Mouse (Mus musculus) ovary, postnatal 36 days (tissue): ENCODE data around the gene BC052040.

ENCODE experiments used
- DNase-seq: peaks from one replicate; pipeline ENCODE4 v3.0.0; 2022; ENCODE audit warnings: low spot score, mixed read lengths

BC052040 gene

DNA sequence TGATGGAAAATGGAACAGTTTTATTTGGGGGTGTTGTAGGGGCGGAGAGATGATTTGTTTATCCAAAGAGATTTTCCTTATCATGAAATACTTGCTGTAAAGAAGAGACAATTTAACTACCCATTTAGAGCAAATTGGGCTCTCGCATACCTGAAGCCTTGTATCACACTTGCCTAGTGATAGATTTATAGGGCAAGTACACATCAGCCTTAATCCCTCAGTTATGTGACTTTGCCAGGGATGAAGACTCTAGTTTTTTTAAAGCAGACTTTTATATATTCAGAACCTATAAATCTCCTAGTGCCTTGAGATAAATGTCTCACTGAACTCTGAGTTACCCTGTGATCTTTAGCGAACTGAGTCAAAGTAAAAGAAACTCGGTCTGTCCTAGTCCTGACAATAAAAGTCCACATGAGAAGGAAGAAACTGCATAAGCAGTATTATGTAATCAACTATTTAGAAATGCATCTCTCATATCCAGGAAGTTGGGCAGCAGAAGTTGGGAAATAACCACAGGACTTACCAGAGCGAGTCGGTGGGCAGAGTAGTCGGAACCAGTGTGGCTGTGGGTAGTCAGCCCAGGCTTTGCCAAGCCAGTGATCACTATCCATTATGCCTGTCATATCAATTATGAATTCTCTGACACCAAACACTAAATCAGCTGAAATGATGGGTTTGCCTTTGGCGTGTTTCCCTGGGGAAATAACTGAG lies 183.2 kb downstream of the BC052040 start:
- DNase-seq = no peak

DNA sequence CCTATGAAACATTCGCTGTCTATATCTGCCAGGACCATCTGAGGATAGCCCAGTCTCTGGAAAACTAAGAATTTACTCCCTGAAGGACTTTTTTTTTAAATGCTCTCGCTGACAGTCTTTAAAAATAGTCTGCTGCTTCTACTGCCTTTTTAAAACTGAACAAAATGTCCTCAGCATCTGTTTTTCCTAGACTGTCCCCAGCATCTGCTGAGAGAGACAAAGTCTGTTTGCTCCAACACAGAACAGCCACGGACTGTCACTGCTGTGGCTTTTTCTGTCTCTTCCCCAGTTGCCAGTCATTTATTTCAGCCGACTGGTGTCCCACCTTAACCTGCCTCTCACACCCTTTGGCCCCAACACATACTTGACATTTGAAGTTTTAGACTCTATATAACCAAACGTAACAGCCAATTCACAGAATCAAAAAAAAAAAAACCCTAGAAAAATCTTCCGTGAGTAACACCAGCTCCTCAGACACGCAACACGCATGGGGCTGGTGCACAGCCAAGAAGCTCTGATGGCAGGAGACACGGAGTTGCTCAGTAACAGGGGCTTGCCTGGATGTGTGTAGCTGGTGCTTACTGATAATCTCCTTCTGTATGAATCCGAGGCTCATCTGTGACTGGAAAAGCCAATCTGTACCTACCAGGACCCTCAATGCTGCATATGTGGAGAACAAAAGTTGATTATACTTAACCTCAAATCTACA lies 188.2 kb downstream of the BC052040 start:
- no peak for DNase-seq

DNA sequence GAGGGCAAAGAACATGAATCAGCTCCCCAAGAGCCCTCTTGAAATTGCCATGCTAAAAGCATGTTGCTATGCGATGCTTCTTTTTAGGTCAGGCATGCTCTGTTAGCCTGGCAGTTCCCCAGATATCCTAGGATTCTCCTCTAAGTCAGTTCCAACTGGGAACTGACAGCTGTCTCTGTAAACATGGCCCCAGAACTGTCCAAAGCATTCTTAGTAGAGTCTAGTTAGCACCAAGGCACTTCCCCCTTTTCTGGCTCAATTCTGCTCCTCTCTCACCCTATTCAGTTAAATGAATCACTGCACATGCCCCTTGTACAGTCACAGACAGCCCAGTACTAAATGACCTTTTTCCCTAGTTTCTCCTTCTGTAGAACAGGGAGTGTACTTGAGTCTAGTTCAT lies 191.2 kb downstream of the BC052040 start:
- DNase-seq = no peak

DNA sequence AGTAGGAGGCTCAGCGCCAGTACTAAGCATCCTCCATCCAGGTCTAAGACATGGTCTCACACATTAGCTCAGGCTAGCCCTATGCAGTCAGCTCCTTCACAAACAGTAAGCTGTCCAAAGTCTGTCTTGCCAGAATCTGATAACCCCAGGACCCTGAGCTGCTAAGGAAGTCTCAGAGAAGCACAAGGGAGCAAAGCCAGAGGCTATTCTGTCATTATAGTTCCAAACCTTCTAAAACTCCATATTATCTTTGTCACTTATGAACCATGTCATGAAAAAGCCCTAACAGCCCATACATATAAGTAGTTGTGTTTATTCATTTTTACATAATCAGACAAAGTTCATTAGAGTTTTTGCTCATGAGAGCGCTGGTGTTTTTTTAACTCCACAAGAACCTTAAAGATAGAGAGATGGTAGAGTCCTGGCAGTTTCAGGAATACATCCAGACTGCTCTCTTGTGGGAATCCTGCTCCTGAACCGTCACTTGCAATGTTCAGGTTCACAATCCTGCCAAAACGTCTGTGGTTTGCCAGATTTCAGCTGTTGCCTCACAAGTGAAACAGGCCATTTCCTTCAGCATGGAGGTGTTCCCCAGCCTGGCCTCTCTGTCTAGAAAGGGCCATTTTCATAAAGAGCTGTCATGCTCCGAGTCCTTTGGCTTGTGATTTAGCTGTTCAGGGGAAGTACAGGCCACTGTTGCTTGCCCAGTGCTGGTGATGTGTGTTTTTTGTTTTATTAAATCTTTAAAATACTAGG lies 192.8 kb downstream of the BC052040 start:
- DNase-seq = no peak

- DNase-seq = no peak
These were observed 194.1 kb downstream of the BC052040 start for GRCm38 (mm10) chr2:115775488-115776217.

- no peak for DNase-seq
These were observed 195.7 kb downstream of the BC052040 start for GRCm38 (mm10) chr2:115776924-115777860.

GRCm38 (mm10) chr2:115780546-115781011 lies 199.1 kb downstream of the BC052040 start:
- no peak for DNase-seq

GRCm38 (mm10) chr2:115785687-115786086 lies 204.2 kb downstream of the BC052040 start:
- DNase-seq = no peak

DNA sequence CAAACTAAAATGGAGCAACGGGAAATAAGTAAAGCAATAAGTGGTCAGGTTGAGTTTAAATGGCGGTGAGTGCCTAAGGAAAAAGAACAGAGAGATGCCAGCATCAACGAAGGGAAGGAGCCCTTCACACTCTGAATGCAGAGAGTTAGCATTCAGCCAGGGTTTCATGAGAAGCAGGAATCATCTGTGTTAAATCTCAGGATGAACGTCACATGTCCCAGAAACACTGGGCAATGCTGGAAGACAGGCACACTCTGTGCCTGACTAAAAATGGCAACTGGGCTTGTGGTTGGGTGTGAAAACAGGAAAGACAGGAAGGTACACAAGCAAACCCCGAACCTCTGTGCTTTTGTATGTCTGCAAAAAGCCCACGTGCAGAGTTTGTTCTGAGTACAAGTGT lies 217.3 kb downstream of the BC052040 start:
- DNase-seq = no peak

DNA sequence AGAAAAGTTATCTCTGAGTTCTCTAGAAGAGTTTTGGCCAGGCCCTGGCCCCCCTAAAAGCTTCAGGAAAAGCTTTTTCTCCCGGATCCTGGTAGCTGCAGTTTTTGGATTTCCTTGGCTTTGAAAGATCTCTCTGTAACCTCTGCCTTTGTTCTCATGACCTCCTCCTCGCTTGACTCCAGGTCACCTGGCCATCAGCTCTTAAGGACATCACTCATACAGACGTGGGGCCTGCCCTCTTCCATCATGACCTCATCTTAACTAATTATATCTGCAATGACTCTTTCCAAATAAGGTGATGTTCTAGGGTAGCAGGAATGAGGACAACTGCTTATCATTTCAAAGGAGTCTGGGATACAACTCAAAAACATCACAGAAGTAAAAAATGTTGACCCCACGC lies 226.9 kb downstream of the BC052040 start:
- no peak for DNase-seq

DNA sequence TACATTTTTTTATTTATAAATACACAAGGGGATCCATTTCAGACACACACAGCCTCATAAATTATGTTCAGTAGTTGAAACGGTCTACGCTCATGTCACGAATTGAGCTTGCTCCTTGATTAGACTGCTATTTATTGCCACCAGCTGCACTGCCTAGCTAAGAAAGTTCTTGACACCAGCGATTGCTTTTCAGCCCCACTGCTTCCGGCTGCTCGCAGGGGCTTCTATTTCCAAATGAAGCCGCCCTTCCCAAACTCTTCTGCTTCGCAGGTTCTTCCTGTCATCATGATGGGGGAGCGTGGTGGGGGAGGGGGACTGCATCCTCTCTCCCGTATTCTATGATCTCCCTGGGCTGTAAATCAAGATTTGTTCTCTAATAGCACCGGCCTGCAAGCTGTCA lies 231.8 kb downstream of the BC052040 start:
- no peak for DNase-seq

DNA sequence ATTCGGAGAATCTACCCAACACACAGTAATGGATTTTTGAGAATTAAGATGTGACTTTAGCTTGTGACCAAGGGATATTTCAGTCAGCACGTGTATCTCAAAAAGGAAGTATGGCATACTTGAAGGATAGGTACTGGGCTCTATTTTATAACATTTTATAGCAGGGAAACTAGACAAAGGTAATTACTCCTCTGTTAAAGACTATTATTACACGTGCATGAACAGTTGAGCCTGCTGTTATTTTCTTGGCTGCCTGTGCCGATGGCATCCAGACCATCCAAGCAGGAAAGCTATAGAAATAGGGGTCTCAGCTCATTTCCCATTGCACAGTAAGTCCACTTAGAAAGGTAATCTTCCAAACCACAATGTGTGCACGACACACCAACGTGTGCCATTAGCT lies 232.2 kb downstream of the BC052040 start:
- no peak for DNase-seq

- no peak for DNase-seq
These were observed 236.4 kb downstream of the BC052040 start for GRCm38 (mm10) chr2:115817959-115818358.

DNA sequence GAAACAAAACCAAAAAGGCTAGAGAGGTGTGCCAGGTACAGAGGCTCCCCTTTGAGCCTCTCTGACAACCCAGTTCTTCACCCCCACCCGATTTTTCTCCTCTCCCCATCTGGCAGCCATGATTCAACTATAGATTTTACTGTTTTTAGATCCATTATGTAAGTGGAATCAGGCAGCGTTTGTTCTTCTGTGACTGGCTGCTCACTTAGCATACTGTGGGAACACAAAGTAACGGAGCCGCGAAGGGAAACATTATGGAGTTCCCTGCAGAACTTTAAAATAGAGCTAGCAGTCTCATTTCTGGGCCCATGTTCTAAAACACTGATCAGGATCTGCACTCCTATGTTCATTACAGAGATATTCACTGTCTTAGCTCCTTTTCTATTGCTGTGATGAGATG lies 240.8 kb downstream of the BC052040 start:
- DNase-seq = no peak
